In the genomic region with DNA sequence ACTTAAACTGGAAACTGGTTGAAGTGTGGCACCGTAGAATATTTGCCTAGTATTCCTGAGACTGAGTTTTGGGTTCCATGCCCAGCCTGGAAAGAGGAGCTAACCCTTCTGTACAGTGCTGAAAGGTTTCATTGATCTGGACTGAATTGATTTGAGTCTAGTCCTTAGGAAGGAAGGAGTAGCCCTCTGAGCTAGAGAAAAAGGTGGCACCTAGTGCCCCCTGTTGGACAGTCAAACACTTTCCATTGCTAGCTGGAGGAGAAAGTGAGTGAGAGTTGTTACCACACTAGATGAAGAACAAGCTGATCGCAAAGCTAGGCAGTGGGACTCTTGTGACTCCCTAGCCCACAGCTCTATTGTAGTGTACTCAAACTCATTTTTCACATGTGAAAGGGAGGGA, we compare ENCODE assay signal across 10 mouse cellular contexts. TPM values are rescaled to one million over a fixed set of nuclear protein-coding genes. Genes with fewer than 3 reads are reported as not detected.
DNase-seq lines count a peak whose midpoint lies in the region; ATAC-seq and TF ChIP-seq lines count a peak whose summit lies in the region.
"Had no signal": no experiment of that assay in that cellular context is flagged by ENCODE, and none has a peak within 500 bp of the region (broad histone marks: within the 10 kb centered on the region; RNA-seq: fewer than 3 reads in every experiment).

No protein-coding gene starts in this region.

- intact Hi-C loops in left cerebral cortex, postnatal 25 days (cut with DNase I), result loop anchor here (2.0 kb wide), 1 partner anchor 33 kb away; no protein-coding TSS in a partner anchor

- TF ChIP-seq EP300 in ES-Bruce4 (IDR thresholded peaks at IDR 0.05; ENCODE audit: insufficient read depth, low read depth, low read length), result no peak

- peak; percentile 60 for DNase-seq in brain, embryonic 14.5 days (ENCODE audit: low read depth)
- peak; percentile 20 for DNase-seq in lung, postnatal 25 days (ENCODE audit: low spot score)
- no peak for DNase-seq in left cerebral cortex, postnatal 25 days (ENCODE audit: low spot score in 2 of 2)
- DNase-seq in cerebellum, postnatal 36 days, result no peak
- DNase-seq in gastrocnemius, adult 18-20 months (ENCODE audit: low spot score), result no peak

- TF ChIP-seq CTCF in intestine, postnatal 0 days (IDR thresholded peaks at IDR 0.05; ENCODE audit: low read depth), result peak; percentile 72
- peak; percentile 12 for TF ChIP-seq CTCF in ES-Bruce4 (IDR thresholded peaks at IDR 0.05; ENCODE audit: low read depth, low read length)
- peak; percentile 54; the same call in 1 of the 2 replicates for TF ChIP-seq CTCF in brain, embryonic 14.5 days (IDR thresholded peaks at IDR 0.05; ENCODE audit: borderline replicate concordance, extremely low read depth, insufficient read depth, insufficient read length)

- WGBS in intestine, postnatal 0 days, result 72% methylated on average over 2 of the region's 2 CpGs
- 76% methylated on average over 2 of the region's 2 CpGs for WGBS in intestine, embryonic 16.5 days

- H3K27ac ChIP-seq in intestine, postnatal 0 days (ENCODE audit: low read depth, low read length), result no peak overlapping the region
- H3K27ac ChIP-seq in intestine, embryonic 16.5 days (ENCODE audit: low read length), result no peak overlapping the region
- H3K27ac ChIP-seq in ES-Bruce4 (ENCODE audit: insufficient read depth, low read length), result peak overlapping the region; percentile 97
- H3K27ac ChIP-seq: embryonic facial prominence, embryonic 12.5 days; limb, embryonic 13.5 days had no signal

- H3K4me2 ChIP-seq in intestine, postnatal 0 days (replicated peaks; ENCODE audit: low read depth), result no peak overlapping the region
- no peak overlapping the region for H3K4me2 ChIP-seq in intestine, embryonic 16.5 days (ENCODE audit: low read depth, low read length)
- H3K4me2 ChIP-seq: embryonic facial prominence, embryonic 12.5 days; limb, embryonic 13.5 days had no signal

- no peaks in the 10 kb centered on the region for H3K9me3 ChIP-seq in intestine, postnatal 0 days (ENCODE audit: control insufficient read depth)
- no peaks in the 10 kb centered on the region for H3K9me3 ChIP-seq in intestine, embryonic 16.5 days (ENCODE audit: control insufficient read depth, low read length)
- no peaks in the 10 kb centered on the region for H3K9me3 ChIP-seq in ES-Bruce4 (replicated peaks; ENCODE audit: control insufficient read depth, insufficient read depth, low read length, poor library complexity, severe bottlenecking)
- H3K9me3 ChIP-seq: embryonic facial prominence, embryonic 12.5 days; limb, embryonic 13.5 days had no signal

- H3K9ac ChIP-seq in intestine, postnatal 0 days (ENCODE audit: low read depth, low read length), result no peak overlapping the region
- no peak overlapping the region for H3K9ac ChIP-seq in intestine, embryonic 16.5 days (ENCODE audit: low read depth, low read length)
- H3K9ac ChIP-seq in ES-Bruce4 (ENCODE audit: low read depth, poor library complexity, severe bottlenecking), result peak overlapping the region; percentile 92
- H3K9ac ChIP-seq: embryonic facial prominence, embryonic 12.5 days; limb, embryonic 13.5 days had no signal

- peaks cover 4% of the 10 kb centered on the region; the same call in 1 of the 2 replicates for H3K4me1 ChIP-seq in intestine, postnatal 0 days (replicated peaks; ENCODE audit: control insufficient read depth, insufficient read depth, low read length)
- H3K4me1 ChIP-seq in intestine, embryonic 16.5 days (ENCODE audit: control insufficient read depth, insufficient read depth, low read length), result peaks cover 7% of the 10 kb centered on the region
- no peaks in the 10 kb centered on the region for H3K4me1 ChIP-seq in ES-Bruce4 (ENCODE audit: control insufficient read depth, insufficient read depth, low read length)

- no peak for ATAC-seq in intestine, postnatal 0 days
- no peak for ATAC-seq in intestine, embryonic 16.5 days

- H3K27me3 ChIP-seq in intestine, postnatal 0 days (replicated peaks; ENCODE audit: control insufficient read depth, insufficient read depth, low read length), result no peaks in the 10 kb centered on the region
- no peaks in the 10 kb centered on the region for H3K27me3 ChIP-seq in intestine, embryonic 16.5 days (replicated peaks; ENCODE audit: control insufficient read depth, insufficient read depth, low read length)
- H3K27me3 ChIP-seq in ES-Bruce4 (ENCODE audit: control insufficient read depth, insufficient read depth, low read length, poor library complexity, severe bottlenecking), result no peaks in the 10 kb centered on the region
- H3K27me3 ChIP-seq: embryonic facial prominence, embryonic 12.5 days; limb, embryonic 13.5 days had no signal

- H3K4me3 ChIP-seq in intestine, postnatal 0 days (ENCODE audit: low read depth, low read length), result no peak overlapping the region
- no peak overlapping the region for H3K4me3 ChIP-seq in intestine, embryonic 16.5 days (ENCODE audit: low read length)
- no peak overlapping the region for H3K4me3 ChIP-seq in ES-Bruce4 (ENCODE audit: low read depth, low read length)
- H3K4me3 ChIP-seq: embryonic facial prominence, embryonic 12.5 days; limb, embryonic 13.5 days had no signal

- no peak for TF ChIP-seq POLR2A in ES-Bruce4 (IDR thresholded peaks at IDR 0.05; ENCODE audit: insufficient read depth, low read length)
- no peak for TF ChIP-seq POLR2A in brain, embryonic 14.5 days (IDR thresholded peaks at IDR 0.05; ENCODE audit: borderline replicate concordance, extremely low read depth, insufficient read depth, insufficient read length, poor library complexity, severe bottlenecking)

- no peaks in the 10 kb centered on the region for H3K36me3 ChIP-seq in intestine, postnatal 0 days (ENCODE audit: control insufficient read depth, insufficient read depth)
- H3K36me3 ChIP-seq in intestine, embryonic 16.5 days (ENCODE audit: control insufficient read depth, insufficient read depth, low read length), result no peaks in the 10 kb centered on the region
- H3K36me3 ChIP-seq in ES-Bruce4 (ENCODE audit: control insufficient read depth, insufficient read depth, low read length, poor library complexity, severe bottlenecking), result peaks cover 18% of the 10 kb centered on the region
- H3K36me3 ChIP-seq: embryonic facial prominence, embryonic 12.5 days; limb, embryonic 13.5 days had no signal

RNA-seq across cellular contexts. Expression of gene Zscan10, which starts 2.9 kb away (rescaled TPM):
- not detected in 2 replicates for polyA plus RNA-seq in intestine, postnatal 0 days (2015; fragmentation: Nextera tagmentation; extraction: Ambion mirVana)
- 0.09 TPM in 1 of 2 replicates, not detected in the other for polyA plus RNA-seq in intestine, embryonic 16.5 days (2015; fragmentation: Nextera tagmentation; extraction: Ambion mirVana)
- polyA plus RNA-seq in ES-Bruce4 (2011; ENCODE audit: insufficient read depth, insufficient read length, low read depth, missing spikeins), result 51.8 and 58.5 TPM in 2 replicates
- 0.05 and 0.22 TPM in 2 replicates for polyA plus RNA-seq in brain, embryonic 14.5 days (2012; rRNA removed)
- not detected for total RNA-seq in left cerebral cortex, postnatal 25 days (2021)
- total RNA-seq in gastrocnemius, adult 18-20 months (2021), result not detected

RNA-seq across cellular contexts. Expression of gene Zfp13, which starts 4.3 kb away (rescaled TPM):
- polyA plus RNA-seq in intestine, postnatal 0 days (2015; fragmentation: Nextera tagmentation; extraction: Ambion mirVana), result 3.1 and 3.4 TPM in 2 replicates
- polyA plus RNA-seq in intestine, embryonic 16.5 days (2015; fragmentation: Nextera tagmentation; extraction: Ambion mirVana), result 8.6 and 8.8 TPM in 2 replicates
- 25.1 and 27.7 TPM in 2 replicates for polyA plus RNA-seq in ES-Bruce4 (2011; ENCODE audit: insufficient read depth, insufficient read length, low read depth, missing spikeins)
- polyA plus RNA-seq in brain, embryonic 14.5 days (2012; rRNA removed), result 46.8 and 47.4 TPM in 2 replicates
- total RNA-seq in left cerebral cortex, postnatal 25 days (2021), result 10 to 100 TPM; 23.7 to 25.3 TPM
- total RNA-seq in gastrocnemius, adult 18-20 months (2021), result 1 to 10 TPM; 2.5 to 2.9 TPM

RNA-seq across cellular contexts. Expression of gene Zfp213, which starts 39.5 kb away (rescaled TPM):
- polyA plus RNA-seq in intestine, postnatal 0 days (2015; fragmentation: Nextera tagmentation; extraction: Ambion mirVana), result 8.1 and 8.2 TPM in 2 replicates
- polyA plus RNA-seq in intestine, embryonic 16.5 days (2015; fragmentation: Nextera tagmentation; extraction: Ambion mirVana), result 16.0 and 16.8 TPM in 2 replicates
- 4.2 and 4.9 TPM in 2 replicates for polyA plus RNA-seq in ES-Bruce4 (2011; ENCODE audit: insufficient read depth, insufficient read length, low read depth, missing spikeins)
- 16.7 and 21.4 TPM in 2 replicates for polyA plus RNA-seq in brain, embryonic 14.5 days (2012; rRNA removed)
- total RNA-seq in left cerebral cortex, postnatal 25 days (2021), result 1 to 10 TPM; 6.5 to 7.0 TPM
- 1 to 10 TPM; 2.1 to 2.8 TPM for total RNA-seq in gastrocnemius, adult 18-20 months (2021)

RNA-seq across cellular contexts. Expression of gene Mmp25, which starts 41.5 kb away (rescaled TPM):
- 0.13 and 0.16 TPM in 2 replicates for polyA plus RNA-seq in intestine, postnatal 0 days (2015; fragmentation: Nextera tagmentation; extraction: Ambion mirVana)
- polyA plus RNA-seq in intestine, embryonic 16.5 days (2015; fragmentation: Nextera tagmentation; extraction: Ambion mirVana), result 0.64 and 0.70 TPM in 2 replicates
- 10.9 and 12.6 TPM in 2 replicates for polyA plus RNA-seq in ES-Bruce4 (2011; ENCODE audit: insufficient read depth, insufficient read length, low read depth, missing spikeins)
- 1.3 and 1.9 TPM in 2 replicates for polyA plus RNA-seq in brain, embryonic 14.5 days (2012; rRNA removed)
- total RNA-seq in left cerebral cortex, postnatal 25 days (2021), result under 1 TPM; 0.32 to 0.34 TPM
- under 1 TPM in 1 of 2 experiments, not detected in 1; 0.07 TPM for total RNA-seq in gastrocnemius, adult 18-20 months (2021)

RNA-seq across cellular contexts. Expression of gene Bicdl2, which starts 56.8 kb away (rescaled TPM):
- polyA plus RNA-seq in intestine, postnatal 0 days (2015; fragmentation: Nextera tagmentation; extraction: Ambion mirVana), result 7.8 and 8.5 TPM in 2 replicates
- polyA plus RNA-seq in intestine, embryonic 16.5 days (2015; fragmentation: Nextera tagmentation; extraction: Ambion mirVana), result 5.8 and 6.5 TPM in 2 replicates
- 2.9 and 3.2 TPM in 2 replicates for polyA plus RNA-seq in ES-Bruce4 (2011; ENCODE audit: insufficient read depth, insufficient read length, low read depth, missing spikeins)
- 0.08 and 0.24 TPM in 2 replicates for polyA plus RNA-seq in brain, embryonic 14.5 days (2012; rRNA removed)
- total RNA-seq in left cerebral cortex, postnatal 25 days (2021), result not detected
- total RNA-seq in gastrocnemius, adult 18-20 months (2021), result not detected

Comparison
In these comparisons a context has a peak if more than half of its experiments do, and no peak if none do; other contexts are left out.
1. CTCF ChIP-seq: peak in every context shown above with its lines; median percentile 72 in intestine, postnatal 0 days; 54 in brain, embryonic 14.5 days; 12 in ES-Bruce4.
2. DNase-seq: peak in brain, embryonic 14.5 days (single experiment) and lung, postnatal 25 days (single experiment); none in left cerebral cortex, postnatal 25 days (0 of 2), cerebellum, postnatal 36 days (0 of 2) and gastrocnemius, adult 18-20 months (single experiment).
3. RNA of gene Zscan10, which starts 2.9 kb away (polyA plus RNA-seq): 51.8 to 58.5 TPM in ES-Bruce4; 0.05 to 0.22 TPM in brain, embryonic 14.5 days, 0.09 TPM in intestine, embryonic 16.5 days and not detected in intestine, postnatal 0 days; every median in the first group is over 10 times any median in the second.